Mouse (Mus musculus): Measurements from ENCODE around the gene Syt9. TPM values are rescaled to one million over a fixed set of nuclear protein-coding genes. Genes with fewer than 3 reads are reported as not detected.

Syt9 gene
- polyA plus RNA-seq, 1 experiment from 2014 or later, result 2.5 TPM

DNA sequence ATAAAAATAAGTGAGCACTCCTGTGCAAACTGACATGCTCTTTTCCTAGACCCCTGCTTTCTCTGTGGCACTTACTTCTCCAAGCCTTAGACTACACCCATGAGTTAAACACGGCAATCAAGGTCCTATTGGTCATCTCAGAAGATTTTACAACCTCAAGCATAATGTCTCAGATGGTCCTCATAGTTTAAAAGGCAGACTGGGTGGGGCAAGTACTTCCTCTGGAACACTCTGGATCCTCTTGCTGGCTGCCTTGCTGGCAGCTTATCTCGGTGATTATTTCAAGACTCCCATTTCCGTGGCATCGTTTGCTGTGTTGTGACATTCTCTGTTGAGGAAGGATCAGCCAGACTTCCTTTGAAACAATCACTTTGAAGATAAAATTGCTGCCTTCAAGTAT lies 169.5 kb downstream of the Syt9 start:
- Histone ChIP-seq H3K27me3 (ENCODE audit: control insufficient read depth, insufficient read depth, low read length) (no peaks in the 10 kb centered on the region), H3K4me1 (ENCODE audit: control insufficient read depth, insufficient read depth, low read length) (no peaks in the 10 kb centered on the region), H3K4me3 (ENCODE audit: low read depth, low read length) (no peak overlapping the region), H3K9ac (ENCODE audit: low read length) (no peak overlapping the region), H3K9me3 (ENCODE audit: control insufficient read depth, low read length) (no peaks in the 10 kb centered on the region), H3K27ac (replicated peaks; ENCODE audit: low read depth, low read length) (no peak overlapping the region), H3K4me2 (ENCODE audit: low read depth, severe bottlenecking) (no peak overlapping the region), H3K36me3 (ENCODE audit: control insufficient read depth, insufficient read depth, low read length) (no peaks in the 10 kb centered on the region)
- 46% methylated on average over 4 of the region's 4 CpGs for WGBS
- DNase-seq (ENCODE audit: low spot score), result no peak
- no peak for ATAC-seq (ENCODE audit: insufficient number of reproducible peaks, low FRiP score, low TSS enrichment, low read depth)

DNA sequence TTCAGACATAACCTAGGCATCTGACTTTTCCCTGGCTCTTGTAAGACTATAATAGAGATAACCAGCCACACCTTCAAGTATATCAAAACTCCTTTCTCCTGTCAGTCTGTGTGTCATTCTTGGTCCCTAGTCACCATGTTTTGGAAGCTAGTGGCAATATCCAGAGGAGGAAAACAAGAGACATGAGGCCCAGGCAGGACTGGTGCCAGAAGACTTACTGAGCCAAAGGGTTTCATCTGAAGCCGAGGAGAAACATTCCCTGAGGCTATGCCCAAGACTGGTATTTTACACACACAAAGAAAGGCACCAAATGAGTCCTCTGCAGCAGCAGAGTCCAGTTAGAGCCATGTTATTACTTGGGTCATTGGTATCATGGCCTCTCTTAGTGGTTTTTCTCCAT lies 174.5 kb downstream of the Syt9 start:
- H3K4me1 ChIP-seq (ENCODE audit: control insufficient read depth, insufficient read depth, low read length), result no peaks in the 10 kb centered on the region
- DNase-seq (ENCODE audit: low spot score) (no peak), ATAC-seq (ENCODE audit: insufficient number of reproducible peaks, low FRiP score, low TSS enrichment, low read depth) (no peak)
- no peaks in the 10 kb centered on the region for H3K27me3 ChIP-seq (ENCODE audit: control insufficient read depth, insufficient read depth, low read length)
- 79% methylated on average over 1 of the region's 1 CpGs for WGBS
- H3K4me3 ChIP-seq (ENCODE audit: low read depth, low read length), result no peak overlapping the region
- no peaks in the 10 kb centered on the region for H3K36me3 ChIP-seq (ENCODE audit: control insufficient read depth, insufficient read depth, low read length)
- no peak overlapping the region for H3K27ac ChIP-seq (replicated peaks; ENCODE audit: low read depth, low read length)
- H3K9ac ChIP-seq (ENCODE audit: low read length), result no peak overlapping the region
- H3K4me2 ChIP-seq (ENCODE audit: low read depth, severe bottlenecking), result no peak overlapping the region
- H3K9me3 ChIP-seq (ENCODE audit: control insufficient read depth, low read length), result no peaks in the 10 kb centered on the region

DNA sequence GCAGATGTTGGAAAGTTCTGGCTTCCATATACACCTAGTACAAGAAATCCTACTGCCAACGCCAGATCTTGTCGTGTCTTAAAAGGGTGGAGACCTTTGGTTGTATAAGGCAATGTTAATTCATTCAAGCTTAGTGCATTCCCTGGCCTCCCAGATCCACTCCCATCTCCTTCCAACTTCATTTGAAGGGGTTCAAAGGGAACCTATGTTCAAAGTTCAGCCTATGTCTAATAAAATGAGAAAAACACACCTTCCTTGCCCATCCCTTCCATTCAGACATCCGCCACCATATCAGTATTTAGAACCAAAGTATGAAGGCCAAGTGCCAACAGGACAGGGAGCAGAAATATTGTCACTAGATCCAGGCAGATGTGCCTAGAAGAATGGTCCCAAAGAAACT lies 177.3 kb downstream of the Syt9 start:
- Histone ChIP-seq H3K4me2 (ENCODE audit: low read depth, severe bottlenecking) (no peak overlapping the region), H3K36me3 (ENCODE audit: control insufficient read depth, insufficient read depth, low read length) (no peaks in the 10 kb centered on the region), H3K27ac (replicated peaks; ENCODE audit: low read depth, low read length) (no peak overlapping the region), H3K4me1 (ENCODE audit: control insufficient read depth, insufficient read depth, low read length) (no peaks in the 10 kb centered on the region), H3K9ac (ENCODE audit: low read length) (no peak overlapping the region), H3K9me3 (ENCODE audit: control insufficient read depth, low read length) (no peaks in the 10 kb centered on the region), H3K4me3 (ENCODE audit: low read depth, low read length) (no peak overlapping the region), H3K27me3 (ENCODE audit: control insufficient read depth, insufficient read depth, low read length) (no peaks in the 10 kb centered on the region)
- DNase-seq (ENCODE audit: low spot score) (no peak), ATAC-seq (ENCODE audit: insufficient number of reproducible peaks, low FRiP score, low TSS enrichment, low read depth) (no peak)
- WGBS, result 90% methylated on average over 3 of the region's 3 CpGs

DNA sequence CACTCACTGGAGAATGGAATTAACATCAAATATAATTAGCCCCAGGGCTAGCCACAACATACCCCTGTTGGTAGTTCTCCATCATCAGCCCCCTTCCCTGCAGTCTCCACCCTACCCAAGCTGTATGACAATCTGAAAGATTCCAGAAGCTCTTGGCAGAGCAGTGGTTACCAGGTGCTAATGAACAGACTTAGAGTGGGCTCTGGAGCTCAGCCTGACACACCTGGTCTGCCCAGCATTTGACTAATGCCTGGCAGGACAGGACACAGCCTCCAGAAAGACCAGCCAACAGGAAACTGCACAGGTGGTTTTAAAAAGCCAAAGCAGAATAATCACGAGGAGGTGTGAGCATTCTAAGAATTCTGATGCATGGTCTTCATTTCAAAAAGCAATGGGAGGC lies 182.9 kb downstream of the Syt9 start:
- Histone ChIP-seq H3K9me3 (ENCODE audit: control insufficient read depth, low read length) (no peaks in the 10 kb centered on the region), H3K27me3 (ENCODE audit: control insufficient read depth, insufficient read depth, low read length) (no peaks in the 10 kb centered on the region), H3K9ac (ENCODE audit: low read length) (no peak overlapping the region), H3K27ac (replicated peaks; ENCODE audit: low read depth, low read length) (no peak overlapping the region), H3K4me1 (ENCODE audit: control insufficient read depth, insufficient read depth, low read length) (no peaks in the 10 kb centered on the region), H3K4me2 (ENCODE audit: low read depth, severe bottlenecking) (no peak overlapping the region), H3K36me3 (ENCODE audit: control insufficient read depth, insufficient read depth, low read length) (no peaks in the 10 kb centered on the region), H3K4me3 (ENCODE audit: low read depth, low read length) (no peak overlapping the region)
- DNase-seq (ENCODE audit: low spot score) (no peak), ATAC-seq (ENCODE audit: insufficient number of reproducible peaks, low FRiP score, low TSS enrichment, low read depth) (no peak)
- 65% methylated on average over 1 of the region's 1 CpGs for WGBS

DNA sequence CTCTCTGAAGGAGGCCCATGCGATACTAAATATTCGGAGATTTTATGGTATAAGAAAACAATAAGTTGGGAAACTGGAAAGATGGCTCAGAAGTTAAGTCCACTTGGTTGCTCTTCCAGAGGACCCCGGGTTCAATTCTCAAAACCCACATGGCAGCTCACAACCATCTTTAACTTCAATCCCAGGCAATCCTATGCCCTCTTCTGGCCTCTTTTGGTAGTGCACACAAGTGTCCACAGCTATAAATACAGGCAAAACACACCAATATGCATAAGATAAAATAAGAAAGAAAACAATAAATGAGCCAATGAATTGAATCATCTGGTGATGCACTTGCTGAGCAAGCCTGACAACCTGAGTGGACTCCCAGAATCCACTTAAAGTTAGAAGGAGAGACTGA lies 185.4 kb downstream of the Syt9 start:
- no peak overlapping the region for H3K4me2 ChIP-seq (ENCODE audit: low read depth, severe bottlenecking)
- peak; percentile 26 for DNase-seq (ENCODE audit: low spot score)
- H3K4me3 ChIP-seq (ENCODE audit: low read depth, low read length), result no peak overlapping the region
- no peaks in the 10 kb centered on the region for H3K27me3 ChIP-seq (ENCODE audit: control insufficient read depth, insufficient read depth, low read length)
- H3K36me3 ChIP-seq (ENCODE audit: control insufficient read depth, insufficient read depth, low read length), result no peaks in the 10 kb centered on the region
- WGBS, result 85% methylated on average over 3 of the region's 3 CpGs
- H3K4me1 ChIP-seq (ENCODE audit: control insufficient read depth, insufficient read depth, low read length), result no peaks in the 10 kb centered on the region
- no peak overlapping the region for H3K9ac ChIP-seq (ENCODE audit: low read length)
- H3K27ac ChIP-seq (replicated peaks; ENCODE audit: low read depth, low read length), result no peak overlapping the region
- H3K9me3 ChIP-seq (ENCODE audit: control insufficient read depth, low read length), result no peaks in the 10 kb centered on the region
- no peak for ATAC-seq (ENCODE audit: insufficient number of reproducible peaks, low FRiP score, low TSS enrichment, low read depth)

DNA sequence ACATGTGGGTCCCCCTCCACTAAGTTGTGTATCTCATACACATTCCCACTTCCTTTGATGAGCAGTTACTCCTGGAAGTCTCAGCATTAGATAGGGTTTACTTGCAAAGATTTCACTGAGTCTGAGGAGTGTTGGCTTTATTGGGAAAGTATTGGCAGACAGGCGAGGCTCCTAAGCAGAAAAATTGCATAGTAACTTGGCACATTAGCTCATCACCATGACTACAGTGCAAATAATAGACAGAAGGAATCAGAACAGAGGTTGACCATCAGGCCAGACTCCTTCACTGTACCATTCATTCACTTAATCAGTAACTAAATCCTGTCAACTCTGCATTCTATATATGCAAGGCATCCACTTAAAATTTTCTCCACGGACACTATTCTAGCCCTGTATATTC lies 190.1 kb downstream of the Syt9 start:
- DNase-seq (ENCODE audit: low spot score), result no peak
- no peak overlapping the region for H3K4me3 ChIP-seq (ENCODE audit: low read depth, low read length)
- WGBS, result 91% methylated on average over 2 of the region's 2 CpGs

DNA sequence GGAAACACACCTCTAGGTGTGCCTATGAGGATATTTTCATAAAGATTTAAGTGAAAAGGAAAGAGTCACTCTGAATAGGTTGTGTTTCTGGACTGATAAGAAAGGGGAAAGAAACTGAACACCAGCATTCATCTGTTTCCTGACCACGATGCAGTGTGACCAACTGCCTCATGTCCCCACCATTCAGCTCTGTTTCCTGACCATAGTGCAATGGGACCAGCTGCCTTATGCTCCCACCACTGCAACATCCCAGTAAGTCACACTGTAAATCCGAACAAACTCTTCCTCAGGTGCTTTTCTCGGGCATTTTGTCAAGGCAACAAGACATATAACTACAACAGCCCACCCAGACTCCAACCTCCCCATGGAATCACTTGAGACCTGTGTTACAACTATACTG lies 191.1 kb downstream of the Syt9 start:
- WGBS, result 78% methylated on average over 3 of the region's 3 CpGs
- Histone ChIP-seq H3K4me3 (ENCODE audit: low read depth, low read length) (no peak overlapping the region), H3K9ac (ENCODE audit: low read length) (no peak overlapping the region), H3K27ac (replicated peaks; ENCODE audit: low read depth, low read length) (no peak overlapping the region), H3K27me3 (ENCODE audit: control insufficient read depth, insufficient read depth, low read length) (no peaks in the 10 kb centered on the region), H3K9me3 (ENCODE audit: control insufficient read depth, low read length) (no peaks in the 10 kb centered on the region), H3K36me3 (ENCODE audit: control insufficient read depth, insufficient read depth, low read length) (no peaks in the 10 kb centered on the region), H3K4me1 (ENCODE audit: control insufficient read depth, insufficient read depth, low read length) (peaks cover 4% of the 10 kb centered on the region), H3K4me2 (ENCODE audit: low read depth, severe bottlenecking) (no peak overlapping the region)
- no peak for ATAC-seq (ENCODE audit: insufficient number of reproducible peaks, low FRiP score, low TSS enrichment, low read depth)
- no peak for DNase-seq (ENCODE audit: low spot score)

More for the DNA sequence above, 190.1 kb downstream of the Syt9 start:
- Histone ChIP-seq H3K4me2 (ENCODE audit: low read depth, severe bottlenecking) (no peak overlapping the region), H3K27ac (replicated peaks; ENCODE audit: low read depth, low read length) (no peak overlapping the region), H3K27me3 (ENCODE audit: control insufficient read depth, insufficient read depth, low read length) (no peaks in the 10 kb centered on the region), H3K9me3 (ENCODE audit: control insufficient read depth, low read length) (no peaks in the 10 kb centered on the region), H3K4me1 (ENCODE audit: control insufficient read depth, insufficient read depth, low read length) (no peaks in the 10 kb centered on the region), H3K9ac (ENCODE audit: low read length) (no peak overlapping the region), H3K36me3 (ENCODE audit: control insufficient read depth, insufficient read depth, low read length) (no peaks in the 10 kb centered on the region)
- no peak for ATAC-seq (ENCODE audit: insufficient number of reproducible peaks, low FRiP score, low TSS enrichment, low read depth)

DNA sequence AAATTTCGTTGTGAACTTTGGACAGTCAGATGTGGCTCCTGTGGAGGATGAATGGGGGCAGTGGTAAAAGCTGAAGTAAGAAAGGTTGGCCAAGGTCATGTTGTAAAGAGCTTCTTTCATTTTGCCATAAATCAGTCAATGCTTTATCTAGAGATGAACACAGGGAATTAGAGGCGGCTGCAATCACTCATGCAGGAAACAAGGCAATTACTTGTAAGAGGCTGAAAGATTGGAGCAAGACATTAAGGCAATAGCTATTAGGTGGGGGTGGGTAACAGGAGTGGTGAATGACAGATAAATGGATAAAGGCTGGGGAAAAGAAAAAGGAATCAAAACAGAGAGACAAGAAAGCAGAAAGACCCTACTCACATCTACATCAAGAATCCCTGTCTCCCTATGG lies 193.2 kb downstream of the Syt9 start:
- 29% methylated on average over 2 of the region's 2 CpGs for WGBS

DNA sequence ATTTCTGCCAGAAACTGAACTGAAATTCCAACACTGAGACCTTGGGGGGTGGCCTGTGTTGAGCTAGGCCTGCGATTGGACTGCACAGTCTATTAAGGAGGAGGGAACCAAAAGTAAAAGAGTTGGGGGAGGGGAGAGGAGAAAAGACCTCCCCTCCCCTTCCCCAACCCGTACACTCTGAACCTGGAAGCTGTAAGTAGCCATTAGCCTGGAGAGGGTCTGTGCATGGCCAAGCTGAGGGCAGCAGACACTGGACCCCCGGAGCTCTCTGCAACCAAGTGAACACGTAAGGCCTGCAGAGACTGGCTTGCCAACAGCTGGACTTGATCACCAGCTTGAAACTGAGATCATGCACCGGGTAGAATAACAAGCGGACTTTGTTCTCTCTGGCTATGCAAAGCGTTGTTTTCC lies 196.7 kb downstream of the Syt9 start, which contains the start of gene Olfml1:
TSS of gene Olfml1 (plus strand) at position 186 of the 411 bp plus-strand sequence.
- WGBS, result 7% methylated on average over 7 of the region's 7 CpGs
- H3K27ac ChIP-seq (replicated peaks; ENCODE audit: low read depth, low read length), result peak within 1 kb of the TSS; percentile 92
- H3K9me3 ChIP-seq (ENCODE audit: control insufficient read depth, low read length), result no peaks in the 10 kb centered on the region
- H3K4me3 ChIP-seq (ENCODE audit: low read depth, low read length), result peak within 1 kb of the TSS; percentile 33
- ATAC-seq (ENCODE audit: insufficient number of reproducible peaks, low FRiP score, low TSS enrichment, low read depth) (peak; percentile 97), DNase-seq (ENCODE audit: low spot score) (peak; percentile 82)
- H3K4me2 ChIP-seq (ENCODE audit: low read depth, severe bottlenecking), result peak within 1 kb of the TSS; percentile 45
- peak within 1 kb of the TSS; percentile 60 for H3K9ac ChIP-seq (ENCODE audit: low read length)
- H3K36me3 ChIP-seq (ENCODE audit: control insufficient read depth, insufficient read depth, low read length), result 0 out of 2 replicates have a peak, but pooled peaks cover 2% of the 10 kb centered on the region
- peaks cover 7% of the 10 kb centered on the region for H3K4me1 ChIP-seq (ENCODE audit: control insufficient read depth, insufficient read depth, low read length)
- no peaks in the 10 kb centered on the region for H3K27me3 ChIP-seq (ENCODE audit: control insufficient read depth, insufficient read depth, low read length)

More for the DNA sequence above, 193.2 kb downstream of the Syt9 start:
- Histone ChIP-seq H3K9me3 (ENCODE audit: control insufficient read depth, low read length) (no peaks in the 10 kb centered on the region), H3K4me2 (ENCODE audit: low read depth, severe bottlenecking) (no peak overlapping the region), H3K4me1 (ENCODE audit: control insufficient read depth, insufficient read depth, low read length) (peaks cover 7% of the 10 kb centered on the region), H3K9ac (ENCODE audit: low read length) (no peak overlapping the region), H3K27ac (replicated peaks; ENCODE audit: low read depth, low read length) (no peak overlapping the region), H3K4me3 (ENCODE audit: low read depth, low read length) (no peak overlapping the region), H3K27me3 (ENCODE audit: control insufficient read depth, insufficient read depth, low read length) (no peaks in the 10 kb centered on the region), H3K36me3 (ENCODE audit: control insufficient read depth, insufficient read depth, low read length) (no peaks in the 10 kb centered on the region)
- ATAC-seq (ENCODE audit: insufficient number of reproducible peaks, low FRiP score, low TSS enrichment, low read depth), result no peak
- no peak for DNase-seq (ENCODE audit: low spot score)
